In genomic region chr19:32107771-32108306, GRCm38 (mm10) we compare ENCODE assay signal across 8 mouse cellular contexts. TPM values are rescaled to one million over a fixed set of nuclear protein-coding genes. Genes with fewer than 3 reads are reported as not detected.
A peak's percentile ranks its signal among the peaks of the same experiment; 100 is the strongest.
DNase-seq lines count a peak whose midpoint lies in the region; ATAC-seq and TF ChIP-seq lines count a peak whose summit lies in the region.

TSS of gene Asah2 (minus strand) at chr19:32108211.

- peak; percentile 60 for DNase-seq in ES-CJ7 (ENCODE audit: low read depth, low spot score)
- DNase-seq in heart, postnatal 14 days, result peak; percentile 81 to 82
- peak; percentile 72 for DNase-seq in layer of hippocampus, adult 11-12 months (ENCODE audit: low spot score)
- DNase-seq in liver, postnatal 0 days, result peak; percentile 78
- peak; percentile 78 for DNase-seq in testis, postnatal 10 days (ENCODE audit: low spot score)

- peak; percentile 60; the same call in 1 of the 2 replicates for ATAC-seq in cerebellum, adult (ENCODE audit: insufficient number of reproducible peaks, low FRiP score, low TSS enrichment)
- peak; percentile 98 for ATAC-seq in forebrain, embryonic 13.5 days
- peak; percentile 92 for ATAC-seq in liver, postnatal 0 days
- ATAC-seq in neural tube, embryonic 14.5 days (ENCODE audit: low read depth), result peak; percentile 97

- H3K9me3 ChIP-seq in forebrain, embryonic 13.5 days (replicated peaks), result no peaks in the 10 kb centered on the region
- H3K9me3 ChIP-seq in liver, postnatal 0 days (ENCODE audit: low read length), result no peaks in the 10 kb centered on the region
- H3K9me3 ChIP-seq in neural tube, embryonic 14.5 days (ENCODE audit: control insufficient read depth, low read length), result no peaks in the 10 kb centered on the region

- H3K9ac ChIP-seq in forebrain, embryonic 13.5 days, result peak within 1 kb of the TSS; percentile 81
- H3K9ac ChIP-seq in liver, postnatal 0 days (replicated peaks), result peak within 1 kb of the TSS; percentile 93
- H3K9ac ChIP-seq in neural tube, embryonic 14.5 days (replicated peaks; ENCODE audit: low read depth, low read length), result peak within 1 kb of the TSS; percentile 73

- TF ChIP-seq EP300 in liver, postnatal 0 days (IDR thresholded peaks at IDR 0.05; ENCODE audit: low read depth), result no peak

- intact Hi-C loops in heart, postnatal 14 days (cut with DNase I), result loop anchor here (5.0 kb wide), 1 partner anchor 279 kb away; the partner anchor contains the start of gene Sgms1

- H3K4me2 ChIP-seq in forebrain, embryonic 13.5 days, result peak within 1 kb of the TSS; percentile 68
- peak within 1 kb of the TSS; percentile 80 for H3K4me2 ChIP-seq in liver, postnatal 0 days (ENCODE audit: low read depth, low read length)
- H3K4me2 ChIP-seq in neural tube, embryonic 14.5 days (ENCODE audit: low read depth, low read length), result peak within 1 kb of the TSS; percentile 66

- no peaks in the 10 kb centered on the region for H3K27me3 ChIP-seq in forebrain, embryonic 13.5 days
- no peaks in the 10 kb centered on the region for H3K27me3 ChIP-seq in liver, postnatal 0 days (ENCODE audit: insufficient read depth, low read length)
- no peaks in the 10 kb centered on the region for H3K27me3 ChIP-seq in neural tube, embryonic 14.5 days (ENCODE audit: control insufficient read depth, insufficient read depth, low read length)

- under 1% methylated on average over 28 of the region's 28 CpGs for WGBS in forebrain, embryonic 13.5 days
- WGBS in liver, postnatal 0 days (ENCODE audit: insufficient replicate concordance), result under 1% methylated on average over 27 of the region's 28 CpGs
- WGBS in neural tube, embryonic 14.5 days, result under 1% methylated on average over 28 of the region's 28 CpGs

- H3K36me3 ChIP-seq in forebrain, embryonic 13.5 days (ENCODE audit: poor library complexity, severe bottlenecking), result no peaks in the 10 kb centered on the region
- H3K36me3 ChIP-seq in liver, postnatal 0 days (replicated peaks; ENCODE audit: insufficient read depth, low read length), result no peaks in the 10 kb centered on the region
- H3K36me3 ChIP-seq in neural tube, embryonic 14.5 days (ENCODE audit: control insufficient read depth, insufficient read depth, low read length), result no peaks in the 10 kb centered on the region

- H3K4me1 ChIP-seq in forebrain, embryonic 13.5 days, result peaks cover 3% of the 10 kb centered on the region
- H3K4me1 ChIP-seq in liver, postnatal 0 days (ENCODE audit: insufficient read depth), result peaks cover 6% of the 10 kb centered on the region; the same call in 1 of the 2 replicates
- H3K4me1 ChIP-seq in neural tube, embryonic 14.5 days (ENCODE audit: control insufficient read depth, insufficient read depth, low read length), result no peaks in the 10 kb centered on the region

- no peak within 1 kb of the TSS; the same call in 1 of the 2 replicates for H3K27ac ChIP-seq in forebrain, embryonic 13.5 days
- peak within 1 kb of the TSS; percentile 97 for H3K27ac ChIP-seq in liver, postnatal 0 days (ENCODE audit: low read depth)
- H3K27ac ChIP-seq in neural tube, embryonic 14.5 days (ENCODE audit: low read depth, low read length), result peak within 1 kb of the TSS; percentile 75

- H3K4me3 ChIP-seq in forebrain, embryonic 13.5 days, result peak within 1 kb of the TSS; percentile 59
- peak within 1 kb of the TSS; percentile 69 for H3K4me3 ChIP-seq in liver, postnatal 0 days (ENCODE audit: low read depth, low read length)
- peak within 1 kb of the TSS; percentile 54 for H3K4me3 ChIP-seq in neural tube, embryonic 14.5 days (ENCODE audit: low read depth, low read length)

- TF ChIP-seq CTCF in liver, postnatal 0 days (IDR thresholded peaks at IDR 0.05; ENCODE audit: low read depth), result peak; percentile 31; the same call in 1 of the 2 replicates

RNA-seq across cellular contexts. Expression of gene Asah2, which starts in this region (rescaled TPM):
- polyA plus RNA-seq in forebrain, embryonic 13.5 days (2015; fragmentation: Nextera tagmentation; extraction: Ambion mirVana), result 0.18 and 0.34 TPM in 2 replicates
- 10 to 100 TPM; 15.4 to 16.4 TPM for total RNA-seq in heart, postnatal 14 days (2021)
- polyA plus RNA-seq in liver, postnatal 0 days (2015; fragmentation: Nextera tagmentation; extraction: Ambion mirVana), result 0.65 and 0.72 TPM in 2 replicates
- 1.2 and 1.6 TPM in 2 replicates for polyA plus RNA-seq in neural tube, embryonic 14.5 days (2014; fragmentation: Nextera tagmentation; extraction: Ambion mirVana)

Comparison
In these comparisons a context has a peak if more than half of its experiments do, and no peak if none do; other contexts are left out.
1. Peak in ATAC-seq, H3K4me3 ChIP-seq, H3K9ac ChIP-seq and H3K4me2 ChIP-seq in forebrain, embryonic 13.5 days; RNA of the gene not detected or under 1 TPM.
2. Peak in DNase-seq, ATAC-seq, H3K4me3 ChIP-seq, H3K27ac ChIP-seq, H3K9ac ChIP-seq and H3K4me2 ChIP-seq in liver, postnatal 0 days; RNA of the gene not detected or under 1 TPM.